Mouse (Mus musculus) hindbrain, postnatal 0 days (tissue): ENCODE data around the gene Rims3. TPM values are rescaled to one million over a fixed set of nuclear protein-coding genes. Genes with fewer than 3 reads are reported as not detected.

Experiments
- ATAC-seq: fragments of 200-750 bp; cut with Nextera tagmentation; 2 replicates; pipeline ENCODE4 v1.8.0; 2017; ENCODE audit warnings: mild to moderate bottlenecking, moderate TSS enrichment, moderate library complexity
- DNase-seq: peaks from one replicate; pipeline ENCODE4 v3.0.0-alpha.2; 2015; ENCODE audit warnings: low spot score
- H3K27ac ChIP-seq: fragments of 300-500 bp; sonication (generic); 2 replicates; pipeline ENCODE4 v1.5.1; 2014; ENCODE audit warnings: mild to moderate bottlenecking
- H3K27me3 ChIP-seq: fragments of 300-500 bp; sonication (generic); 2 replicates; pipeline ENCODE4 v1.6.1; 2014; ENCODE audit warnings: low read length, mixed read lengths; ENCODE audit not compliant: insufficient read depth
- H3K36me3 ChIP-seq: fragments of 300-500 bp; sonication (generic); 2 replicates; pipeline ENCODE4 v1.6.1; 2014; ENCODE audit warnings: low read length, mixed read lengths; ENCODE audit not compliant: insufficient read depth
- H3K4me1 ChIP-seq: fragments of 300-500 bp; sonication (generic); 2 replicates; pipeline ENCODE4 v1.6.1; 2014; ENCODE audit warnings: antibody characterized with exemption, low read length, mixed read lengths; ENCODE audit not compliant: insufficient read depth
- H3K4me2 ChIP-seq: fragments of 300-500 bp; sonication (generic); 2 replicates; pipeline ENCODE4 v1.6.1; 2014; ENCODE audit warnings: low read depth, mild to moderate bottlenecking, low read length, moderate library complexity, mixed read lengths
- H3K4me3 ChIP-seq: fragments of 300-500 bp; sonication (generic); 2 replicates; pipeline ENCODE4 v1.5.1; 2014; ENCODE audit warnings: low read length
- H3K9ac ChIP-seq: fragments of 300-500 bp; sonication (generic); replicated peaks from 2 replicates; pipeline ENCODE4 v1.6.1; 2014; ENCODE audit warnings: mild to moderate bottlenecking, low read length, moderate library complexity, mixed read lengths
- H3K9me3 ChIP-seq: fragments of 300-500 bp; sonication (generic); 2 replicates; pipeline ENCODE4 v1.6.1; 2016; ENCODE audit warnings: low read length, mixed read lengths
- CTCF ChIP-seq: IDR thresholded peaks from 2 replicates; pipeline ENCODE4 v1.5.1; 2016; ENCODE audit warnings: antibody characterized with exemption, control low read depth, low read depth
- WGBS: fragments of 180-500 bp; shearing (Covaris S2); extraction: QIAGEN DNeasy Blood & Tissue Kit; methylation state at CpG from one replicate; pipeline ENCODE4 v1.1.7; 2014; 5-methylcytosine and 5-hydroxymethylcytosine counted together
- polyA plus RNA-seq: library from polyadenylated mRNA; unstranded; fragments of >200 nt; fragmentation: Nextera tagmentation; extraction: Ambion mirVana; gene quantifications from 2 replicates; pipeline ENCODE4 v1.2.1, GENCODE M21; 2015
- total RNA-seq: library from RNA; depleted of rRNA; stranded (reverse); fragments of >200 nt; gene quantifications from 2 replicates; pipeline ENCODE4 v1.2.3, GENCODE M21; 2014

The Rims3 gene
- total and polyA plus RNA-seq, 2 experiments from 2014 or later, result 22.8 to 109 TPM

- 78% methylated on average over 7 of the region's 7 CpGs for WGBS
- H3K4me3 ChIP-seq, result no peak overlapping the region
- no peak overlapping the region for H3K9ac ChIP-seq
- H3K27me3 ChIP-seq, result no peaks in the 10 kb centered on the region
- H3K36me3 ChIP-seq, result no peaks in the 10 kb centered on the region
- H3K27ac ChIP-seq, result no peak overlapping the region
- TF ChIP-seq CTCF, result no peak
- no peaks in the 10 kb centered on the region for H3K9me3 ChIP-seq
- H3K4me2 ChIP-seq, result no peak overlapping the region
- DNase-seq, result no peak
- H3K4me1 ChIP-seq, result peaks cover 15% of the 10 kb centered on the region; the same call in 1 of the 2 replicates
- no peak for ATAC-seq
Observed at GRCm38 (mm10) chr4:120895810-120896584, 41.4 kb downstream of the Rims3 start.

- no peaks in the 10 kb centered on the region for H3K9me3 ChIP-seq
- no peaks in the 10 kb centered on the region for H3K36me3 ChIP-seq
- H3K4me1 ChIP-seq, result no peaks in the 10 kb centered on the region
- H3K4me2 ChIP-seq, result no peak overlapping the region
- no peak overlapping the region for H3K9ac ChIP-seq
- no peak overlapping the region for H3K4me3 ChIP-seq
- TF ChIP-seq CTCF, result no peak
- DNase-seq (no peak), ATAC-seq (no peak)
- H3K27me3 ChIP-seq, result no peaks in the 10 kb centered on the region
- no peak overlapping the region for H3K27ac ChIP-seq
- WGBS, result 62% methylated on average over 4 of the region's 4 CpGs
Observed at GRCm38 (mm10) chr4:120904533-120904932, 49.9 kb downstream of the Rims3 start.

GRCm38 (mm10) chr4:120905644-120906043, 51.0 kb downstream of the Rims3 start:
- Histone ChIP-seq H3K4me3 (no peak overlapping the region), H3K27me3 (no peaks in the 10 kb centered on the region), H3K9me3 (no peaks in the 10 kb centered on the region), H3K9ac (no peak overlapping the region), H3K4me2 (no peak overlapping the region), H3K36me3 (no peaks in the 10 kb centered on the region), H3K4me1 (no peaks in the 10 kb centered on the region), H3K27ac (no peak overlapping the region)
- no peak for ATAC-seq
- no peak for DNase-seq
- 83% methylated on average over 5 of the region's 5 CpGs for WGBS
- no peak for TF ChIP-seq CTCF

DNA sequence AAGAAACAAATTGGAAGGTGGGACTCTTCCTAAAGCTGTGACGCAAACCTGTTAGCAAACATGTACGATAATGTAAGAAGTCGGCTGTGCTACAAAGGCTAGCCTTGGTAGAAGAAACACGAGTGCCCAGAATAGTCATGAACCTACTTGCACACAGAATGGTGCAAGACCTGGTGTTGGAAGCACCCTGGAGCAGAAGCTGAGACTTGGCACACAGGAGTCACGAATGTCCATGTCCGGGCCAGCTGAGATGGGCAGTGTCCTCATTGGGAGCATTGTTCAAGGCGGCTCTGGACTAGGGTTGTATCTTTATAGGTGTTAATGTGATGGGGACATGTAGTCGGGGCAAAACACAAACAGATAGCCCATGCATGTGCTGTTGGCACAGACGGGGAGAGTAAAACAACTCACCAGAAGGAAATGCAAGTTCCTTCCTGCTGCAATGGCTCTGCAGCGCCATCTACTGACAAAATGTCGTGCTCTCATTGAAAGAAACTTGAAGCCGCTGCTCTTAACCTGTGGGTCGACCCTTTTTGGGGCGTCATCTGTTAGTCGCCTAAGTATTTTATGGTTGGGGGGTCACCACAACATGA, 55.0 kb downstream of the Rims3 start:
- H3K9me3 ChIP-seq, result no peaks in the 10 kb centered on the region
- H3K27me3 ChIP-seq, result no peaks in the 10 kb centered on the region
- 0 out of 2 replicates have a peak overlapping the region, but pooled peaks have one; percentile 17 for H3K4me2 ChIP-seq
- no peak overlapping the region for H3K27ac ChIP-seq
- H3K4me3 ChIP-seq, result no peak overlapping the region
- H3K4me1 ChIP-seq, result no peaks in the 10 kb centered on the region
- peak; percentile 92 for DNase-seq
- WGBS, result 32% methylated on average over 15 of the region's 15 CpGs
- H3K9ac ChIP-seq, result no peak overlapping the region
- peak; percentile 63 for ATAC-seq
- no peaks in the 10 kb centered on the region for H3K36me3 ChIP-seq
- TF ChIP-seq CTCF, result peak; percentile 97

DNA sequence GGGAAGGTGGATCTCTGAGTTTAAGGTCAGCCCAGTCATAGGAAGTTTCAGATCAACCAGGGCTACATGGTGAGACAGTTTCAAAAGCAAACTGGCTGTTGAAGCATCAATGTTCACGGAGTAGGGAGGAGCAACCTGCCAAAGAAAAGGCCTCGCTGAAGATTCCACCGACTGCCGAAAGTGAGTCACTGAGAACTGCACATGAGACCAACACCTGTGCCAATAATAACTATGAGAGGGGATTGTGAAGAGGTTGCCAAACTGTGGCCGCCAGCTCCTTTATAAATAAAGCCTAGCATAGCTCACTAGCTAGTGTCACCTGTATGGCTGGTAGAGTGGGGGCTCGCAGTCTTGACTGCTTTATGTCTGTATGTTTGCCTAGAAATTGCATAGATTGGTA, 56.5 kb downstream of the Rims3 start:
- no peak overlapping the region for H3K9ac ChIP-seq
- no peaks in the 10 kb centered on the region for H3K27me3 ChIP-seq
- H3K4me3 ChIP-seq, result no peak overlapping the region
- WGBS, result 79% methylated on average over 6 of the region's 6 CpGs
- H3K27ac ChIP-seq, result no peak overlapping the region
- DNase-seq (no peak), ATAC-seq (no peak)
- no peaks in the 10 kb centered on the region for H3K9me3 ChIP-seq
- H3K4me2 ChIP-seq, result no peak overlapping the region
- H3K4me1 ChIP-seq, result no peaks in the 10 kb centered on the region
- H3K36me3 ChIP-seq, result no peaks in the 10 kb centered on the region
- no peak for TF ChIP-seq CTCF

GRCm38 (mm10) chr4:120912866-120913265, 58.2 kb downstream of the Rims3 start:
- DNase-seq, result no peak
- ATAC-seq, result no peak
- WGBS, result 56% methylated on average over 4 of the region's 4 CpGs
- no peaks in the 10 kb centered on the region for H3K36me3 ChIP-seq
- H3K4me2 ChIP-seq, result no peak overlapping the region
- H3K9me3 ChIP-seq, result no peaks in the 10 kb centered on the region
- no peak for TF ChIP-seq CTCF
- H3K9ac ChIP-seq, result no peak overlapping the region
- no peaks in the 10 kb centered on the region for H3K27me3 ChIP-seq
- no peak overlapping the region for H3K27ac ChIP-seq
- no peak overlapping the region for H3K4me3 ChIP-seq
- H3K4me1 ChIP-seq, result no peaks in the 10 kb centered on the region

DNA sequence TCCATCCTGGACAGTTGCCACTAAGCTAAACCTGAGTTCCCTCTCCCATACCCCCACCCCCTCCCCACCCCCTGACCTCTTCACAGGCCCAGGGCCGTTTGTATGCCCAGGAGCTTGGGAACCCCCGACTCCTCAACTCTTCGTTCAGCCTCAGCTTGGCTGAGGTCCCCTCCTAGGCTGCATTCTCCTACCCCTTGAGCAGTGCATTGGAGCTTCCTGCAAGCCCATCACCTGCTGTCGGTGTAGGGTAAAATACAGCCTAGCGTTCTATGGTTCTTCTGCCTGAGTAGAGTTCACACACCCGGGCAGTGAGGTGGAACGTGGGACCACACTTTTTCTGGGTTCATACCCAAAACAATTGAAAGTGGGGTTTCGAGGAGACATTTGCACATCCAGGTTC, 58.8 kb downstream of the Rims3 start:
- H3K4me1 ChIP-seq, result no peaks in the 10 kb centered on the region
- no peak overlapping the region for H3K9ac ChIP-seq
- no peaks in the 10 kb centered on the region for H3K36me3 ChIP-seq
- H3K4me3 ChIP-seq, result no peak overlapping the region
- no peak for TF ChIP-seq CTCF
- H3K4me2 ChIP-seq, result no peak overlapping the region
- H3K27me3 ChIP-seq, result no peaks in the 10 kb centered on the region
- no peak overlapping the region for H3K27ac ChIP-seq
- ATAC-seq (no peak), DNase-seq (no peak)
- no peaks in the 10 kb centered on the region for H3K9me3 ChIP-seq
- WGBS, result 70% methylated on average over 8 of the region's 8 CpGs
